Mouse (Mus musculus): ENCODE measurements around the gene Ftsj1. TPM values are rescaled to one million over a fixed set of nuclear protein-coding genes. Genes with fewer than 3 reads are reported as not detected.

Ftsj1 gene
- polyA plus RNA-seq (2017; shearing (Covaris generic)), result 10 to 100 TPM; 21.5 to 24.9 TPM

GRCm38 (mm10) chrX:8252334-8253285, at the start of gene Ftsj1:
Gene Ftsj1, minus strand, starts transcription at chrX:8252406.

DNA sequence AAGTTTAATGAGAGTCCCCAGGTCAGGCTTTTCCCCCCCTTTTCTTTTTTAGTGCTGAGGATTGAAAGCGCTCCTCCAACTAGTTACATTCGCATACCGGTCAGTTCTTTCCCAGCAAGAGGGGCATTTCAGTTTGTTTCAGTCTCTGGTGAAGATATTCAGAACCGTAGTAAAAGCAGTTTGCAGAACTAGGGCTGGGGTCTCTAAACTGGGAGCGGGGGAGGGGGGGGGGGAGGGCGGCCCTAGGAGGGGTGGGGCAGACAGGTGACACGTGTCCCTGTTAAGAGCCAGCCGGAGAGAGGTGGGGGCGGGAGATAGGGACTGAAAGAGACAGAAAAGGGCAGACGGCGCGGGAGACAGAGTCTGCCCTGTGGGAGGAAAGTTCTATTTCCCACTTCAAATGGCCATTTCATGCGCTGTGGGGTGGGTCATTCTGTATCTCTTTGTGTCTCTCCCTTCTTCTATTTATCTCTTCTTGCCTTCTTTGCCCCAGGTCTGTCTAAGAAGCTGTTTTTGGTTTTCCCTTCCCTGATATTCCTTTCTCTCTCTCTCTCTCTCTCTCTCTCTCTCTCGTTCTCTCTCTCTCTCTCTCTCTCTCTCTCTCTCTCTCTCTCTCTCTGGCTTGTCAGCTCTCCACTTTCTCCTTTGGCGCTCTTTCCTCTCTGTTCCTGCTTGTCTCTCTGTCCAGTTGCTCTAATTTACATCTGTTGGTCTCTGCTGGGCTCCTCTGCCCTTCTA, 19.0 kb upstream of the Ftsj1 start, which contains the start of gene Slc38a5:
Gene Slc38a5 (plus strand): TSS at position 51 of the 738 bp plus-strand sequence.

GRCm38 (mm10) chrX:8206015-8206693, 46.1 kb downstream of the Ftsj1 start, which contains the start of gene Porcn:
Gene Porcn, minus strand, starts transcription at chrX:8206525.

GRCm38 (mm10) chrX:8193419-8193723, 58.8 kb downstream of the Ftsj1 start, which contains the start of gene Ebp:
Gene Ebp, minus strand, starts transcription at chrX:8193512.

Other genes starting within 250 kb of the Ftsj1 start
- not detected for gene Glod5, start 233.9 kb downstream of the Ftsj1 start, polyA plus RNA-seq (2017; shearing (Covaris generic))
- gene Suv39h1, start 177.6 kb downstream of the Ftsj1 start, polyA plus RNA-seq (2017; shearing (Covaris generic)), result 10 to 100 TPM; 17.5 to 26.2 TPM
- gene Was, start 161.9 kb downstream of the Ftsj1 start, polyA plus RNA-seq (2017; shearing (Covaris generic)), result 100 to 1,000 TPM in 1 of 2 experiments, 10 to 100 TPM in 1; 98.6 to 110 TPM
- 10 to 100 TPM; 13.4 to 18.7 TPM for gene Wdr13, start 119.5 kb downstream of the Ftsj1 start, polyA plus RNA-seq (2017; shearing (Covaris generic))
- gene Rbm3, start 106.5 kb downstream of the Ftsj1 start, polyA plus RNA-seq (2017; shearing (Covaris generic)), result 100 to 1,000 TPM; 668 to 956 TPM
- 10 to 100 TPM; 12.7 to 18.0 TPM for gene Tbc1d25, start 76.2 kb downstream of the Ftsj1 start, polyA plus RNA-seq (2017; shearing (Covaris generic))
- 100 to 1,000 TPM; 142 to 256 TPM for gene Ebp, start 58.9 kb downstream of the Ftsj1 start, polyA plus RNA-seq (2017; shearing (Covaris generic))
- under 1 TPM in 1 of 2 experiments, not detected in 1; 0.17 TPM for gene Porcn, start 45.9 kb downstream of the Ftsj1 start, polyA plus RNA-seq (2017; shearing (Covaris generic))
- under 1 TPM; 0.25 to 0.49 TPM for gene Slc38a5, start 18.7 kb upstream of the Ftsj1 start, polyA plus RNA-seq (2017; shearing (Covaris generic))
- not detected for gene Ssxb10, start 75.0 kb upstream of the Ftsj1 start, polyA plus RNA-seq (2017; shearing (Covaris generic))
- not detected for gene Ssxb9, start 114.6 kb upstream of the Ftsj1 start, polyA plus RNA-seq (2017; shearing (Covaris generic))
- not detected for gene Ssxb1, start 160.9 kb upstream of the Ftsj1 start, polyA plus RNA-seq (2017; shearing (Covaris generic))
- gene Ssxb2, start 209.3 kb upstream of the Ftsj1 start, polyA plus RNA-seq (2017; shearing (Covaris generic)), result not detected

All from activated CD4-positive, CD25-positive, alpha-beta regulatory T cell (primary cell).